Mouse (Mus musculus) midbrain, embryonic 13.5 days (tissue): ENCODE measurements around the gene Cutal. TPM values are rescaled to one million over a fixed set of nuclear protein-coding genes. Genes with fewer than 3 reads are reported as not detected.

Source experiments
- ATAC-seq: fragments of 200-750 bp; cut with Nextera tagmentation; 2 replicates; pipeline ENCODE4 v1.8.0; 2017; ENCODE audit warnings: mild to moderate bottlenecking, moderate TSS enrichment, moderate library complexity
- H3K27ac ChIP-seq: fragments of 300-500 bp; sonication (generic); 2 replicates; pipeline ENCODE4 v1.5.1; 2015; ENCODE audit warnings: inconsistent platforms, mild to moderate bottlenecking, moderate library complexity
- H3K27me3 ChIP-seq: fragments of 300-500 bp; sonication (generic); 2 replicates; pipeline ENCODE4 v1.6.1; 2015; ENCODE audit warnings: mild to moderate bottlenecking, inconsistent platforms
- H3K36me3 ChIP-seq: fragments of 300-500 bp; sonication (generic); 2 replicates; pipeline ENCODE4 v1.6.1; 2015; ENCODE audit warnings: mild to moderate bottlenecking, inconsistent platforms
- H3K4me1 ChIP-seq: fragments of 300-500 bp; sonication (generic); replicated peaks from 2 replicates; pipeline ENCODE4 v1.6.1; 2015; ENCODE audit warnings: inconsistent platforms
- H3K4me2 ChIP-seq: fragments of 300-500 bp; sonication (generic); replicated peaks from 2 replicates; pipeline ENCODE4 v1.6.1; 2015; ENCODE audit warnings: moderate library complexity, mild to moderate bottlenecking, inconsistent platforms
- H3K4me3 ChIP-seq: fragments of 300-500 bp; sonication (generic); replicated peaks from 2 replicates; pipeline ENCODE4 v1.5.1; 2015; ENCODE audit warnings: mild to moderate bottlenecking, inconsistent platforms
- H3K9ac ChIP-seq: fragments of 300-500 bp; sonication (generic); replicated peaks from 2 replicates; pipeline ENCODE4 v1.6.1; 2015; ENCODE audit warnings: mild to moderate bottlenecking, inconsistent platforms
- H3K9me3 ChIP-seq: fragments of 300-500 bp; sonication (generic); 2 replicates; pipeline ENCODE4 v1.6.1; 2016; ENCODE audit warnings: mild to moderate bottlenecking, inconsistent platforms
- WGBS: fragments of 180-500 bp; shearing (Covaris S2); methylation state at CpG from one replicate; pipeline ENCODE4 v1.1.7; 2015; 5-methylcytosine and 5-hydroxymethylcytosine counted together
- polyA plus RNA-seq: library from polyadenylated mRNA; unstranded; fragments of >200 nt; fragmentation: Nextera tagmentation; extraction: Ambion mirVana; gene quantifications from 2 replicates; pipeline ENCODE4 v1.2.1, GENCODE M21; 2015

The Cutal gene
- polyA plus RNA-seq, 1 experiment from 2014 or later, result 0.39 TPM

GRCm38 (mm10) chr2:34843211-34843939, 30.8 kb upstream of the Cutal start:
- no peak for ATAC-seq
- 90% methylated on average over 11 of the region's 11 CpGs for WGBS
- Histone ChIP-seq H3K27ac (no peak overlapping the region), H3K9ac (no peak overlapping the region), H3K36me3 (no peaks in the 10 kb centered on the region), H3K4me3 (no peak overlapping the region), H3K4me2 (no peak overlapping the region), H3K9me3 (no peaks in the 10 kb centered on the region), H3K27me3 (no peaks in the 10 kb centered on the region), H3K4me1 (no peaks in the 10 kb centered on the region)

- WGBS, result 96% methylated on average over 1 of the region's 1 CpGs
- ATAC-seq, result no peak
- H3K4me1 ChIP-seq, result no peaks in the 10 kb centered on the region
- peaks cover 36% of the 10 kb centered on the region for H3K36me3 ChIP-seq
- H3K27me3 ChIP-seq, result no peaks in the 10 kb centered on the region
- no peak overlapping the region for H3K9ac ChIP-seq
- no peak overlapping the region for H3K27ac ChIP-seq
- H3K4me3 ChIP-seq, result no peak overlapping the region
- no peaks in the 10 kb centered on the region for H3K9me3 ChIP-seq
- no peak overlapping the region for H3K4me2 ChIP-seq
Observed at GRCm38 (mm10) chr2:34847702-34848101, 26.5 kb upstream of the Cutal start.

- Histone ChIP-seq H3K9ac (no peak overlapping the region), H3K9me3 (no peaks in the 10 kb centered on the region), H3K27me3 (no peaks in the 10 kb centered on the region), H3K27ac (no peak overlapping the region), H3K4me3 (no peak overlapping the region), H3K4me2 (no peak overlapping the region), H3K4me1 (no peaks in the 10 kb centered on the region), H3K36me3 (peaks cover 97% of the 10 kb centered on the region)
- WGBS, result 94% methylated on average over 4 of the region's 4 CpGs
- no peak for ATAC-seq
Observed at GRCm38 (mm10) chr2:34855265-34855664, 18.9 kb upstream of the Cutal start.

- Histone ChIP-seq H3K4me3 (no peak overlapping the region), H3K27me3 (no peaks in the 10 kb centered on the region), H3K27ac (no peak overlapping the region), H3K4me2 (no peak overlapping the region), H3K9me3 (no peaks in the 10 kb centered on the region), H3K36me3 (peaks cover 91% of the 10 kb centered on the region), H3K4me1 (no peaks in the 10 kb centered on the region), H3K9ac (no peak overlapping the region)
- WGBS, result 96% methylated on average over 8 of the region's 8 CpGs
- ATAC-seq, result no peak
Observed at GRCm38 (mm10) chr2:34857728-34858127, 16.5 kb upstream of the Cutal start.

GRCm38 (mm10) chr2:34869680-34870079, 4.5 kb upstream of the Cutal start:
- Histone ChIP-seq H3K36me3 (peaks cover 11% of the 10 kb centered on the region), H3K9ac (peak overlapping the region; percentile 89), H3K9me3 (no peaks in the 10 kb centered on the region), H3K4me2 (peak overlapping the region; percentile 67), H3K4me3 (peak overlapping the region; percentile 89), H3K4me1 (peaks cover 42% of the 10 kb centered on the region), H3K27ac (no peak overlapping the region), H3K27me3 (peaks cover 25% of the 10 kb centered on the region)
- WGBS, result 45% methylated on average over 5 of the region's 5 CpGs
- no peak for ATAC-seq

- peaks cover 3% of the 10 kb centered on the region; the same call in 1 of the 2 replicates for H3K36me3 ChIP-seq
- H3K27me3 ChIP-seq, result peaks cover 32% of the 10 kb centered on the region
- H3K4me2 ChIP-seq, result peak overlapping the region; percentile 67
- WGBS, result under 1% methylated on average over 67 of the region's 67 CpGs
- ATAC-seq, result peak; percentile 99
- peak overlapping the region; percentile 89 for H3K4me3 ChIP-seq
- H3K27ac ChIP-seq, result peak overlapping the region; percentile 90
- no peaks in the 10 kb centered on the region for H3K9me3 ChIP-seq
- H3K4me1 ChIP-seq, result peaks cover 43% of the 10 kb centered on the region
- peak overlapping the region; percentile 89 for H3K9ac ChIP-seq
Observed at GRCm38 (mm10) chr2:34870520-34871474, 3.4 kb upstream of the Cutal start.

GRCm38 (mm10) chr2:34874816-34875345, 685 bp downstream of the Cutal start, which contains the start of gene Psmd5:
Gene Psmd5, minus strand, starts transcription at chr2:34874968.
- Histone ChIP-seq H3K36me3 (no peaks in the 10 kb centered on the region), H3K4me3 (peak within 1 kb of the TSS; percentile 15), H3K27ac (no peak within 1 kb of the TSS), H3K4me2 (peak within 1 kb of the TSS; percentile 36), H3K9me3 (no peaks in the 10 kb centered on the region), H3K9ac (peak within 1 kb of the TSS; percentile 36), H3K27me3 (peaks cover 54% of the 10 kb centered on the region), H3K4me1 (peaks cover 15% of the 10 kb centered on the region)
- 12% methylated on average over 8 of the region's 8 CpGs for WGBS
- no peak for ATAC-seq

GRCm38 (mm10) chr2:34880054-34880453, 5.9 kb downstream of the Cutal start:
- no peak for ATAC-seq
- H3K27me3 ChIP-seq, result peaks cover 26% of the 10 kb centered on the region
- no peaks in the 10 kb centered on the region for H3K36me3 ChIP-seq
- H3K27ac ChIP-seq, result no peak overlapping the region
- no peaks in the 10 kb centered on the region for H3K4me1 ChIP-seq
- no peak overlapping the region for H3K4me3 ChIP-seq
- 89% methylated on average over 10 of the region's 10 CpGs for WGBS
- H3K4me2 ChIP-seq, result no peak overlapping the region
- H3K9ac ChIP-seq, result no peak overlapping the region
- no peaks in the 10 kb centered on the region for H3K9me3 ChIP-seq

GRCm38 (mm10) chr2:34882757-34883156, 8.6 kb downstream of the Cutal start:
- ATAC-seq, result no peak
- no peak overlapping the region for H3K4me2 ChIP-seq
- peaks cover 6% of the 10 kb centered on the region; the same call in 1 of the 2 replicates for H3K27me3 ChIP-seq
- no peaks in the 10 kb centered on the region for H3K9me3 ChIP-seq
- WGBS, result 99% methylated on average over 2 of the region's 2 CpGs
- no peak overlapping the region for H3K27ac ChIP-seq
- H3K4me3 ChIP-seq, result no peak overlapping the region
- no peaks in the 10 kb centered on the region for H3K4me1 ChIP-seq
- no peak overlapping the region for H3K9ac ChIP-seq
- no peaks in the 10 kb centered on the region for H3K36me3 ChIP-seq

- Histone ChIP-seq H3K4me1 (no peaks in the 10 kb centered on the region), H3K27ac (no peak overlapping the region), H3K27me3 (0 out of 2 replicates have a peak, but pooled peaks cover 2% of the 10 kb centered on the region), H3K4me3 (no peak overlapping the region), H3K4me2 (no peak overlapping the region), H3K9me3 (no peaks in the 10 kb centered on the region), H3K36me3 (no peaks in the 10 kb centered on the region), H3K9ac (no peak overlapping the region)
- ATAC-seq, result no peak
- WGBS, result 65% methylated on average over 5 of the region's 5 CpGs
Observed at GRCm38 (mm10) chr2:34883190-34883589, 9.0 kb downstream of the Cutal start.

- Histone ChIP-seq H3K36me3 (no peaks in the 10 kb centered on the region), H3K4me2 (no peak overlapping the region), H3K4me3 (no peak overlapping the region), H3K9me3 (no peaks in the 10 kb centered on the region), H3K4me1 (no peaks in the 10 kb centered on the region), H3K27me3 (no peaks in the 10 kb centered on the region), H3K27ac (no peak overlapping the region), H3K9ac (no peak overlapping the region)
- ATAC-seq, result no peak
- 83% methylated on average over 2 of the region's 2 CpGs for WGBS
Observed at GRCm38 (mm10) chr2:34884186-34884585, 10.0 kb downstream of the Cutal start.

- no peaks in the 10 kb centered on the region for H3K27me3 ChIP-seq
- no peaks in the 10 kb centered on the region for H3K36me3 ChIP-seq
- H3K27ac ChIP-seq, result no peak overlapping the region
- no peak overlapping the region for H3K4me2 ChIP-seq
- H3K4me1 ChIP-seq, result no peaks in the 10 kb centered on the region
- no peaks in the 10 kb centered on the region for H3K9me3 ChIP-seq
- H3K4me3 ChIP-seq, result no peak overlapping the region
- no peak overlapping the region for H3K9ac ChIP-seq
- no peak for ATAC-seq
- 72% methylated on average over 5 of the region's 5 CpGs for WGBS
Observed at GRCm38 (mm10) chr2:34893950-34894349, 19.8 kb downstream of the Cutal start.
